Mouse (Mus musculus) spleen, adult 2 months (tissue): ENCODE measurements at regions not wholly inside any gene's neighbourhood (a gene's known extent, or its start where the extent isn't known, plus 50 kb on each side); places are given as distances from the start of the nearest gene placed in this dataset.

Experiments used
- CTCF ChIP-seq: fragments of 200-500 bp; IDR thresholded peaks from 2 replicates; pipeline ENCODE4 v1.5.1; 2011; ENCODE audit warnings: mild to moderate bottlenecking, inconsistent platforms; ENCODE audit not compliant: insufficient read depth, insufficient read length, insufficient replicate concordance; ENCODE audit errors: extremely low read depth
- POLR2A ChIP-seq: fragments of 200-500 bp; IDR thresholded peaks from 2 replicates; pipeline ENCODE4 v1.6.1; 2011; ENCODE audit warnings: low read depth, low read length, inconsistent platforms

- TF ChIP-seq CTCF (no peak), POLR2A (no peak)
Observed at GRCm38 (mm10) chr14:45079793-45080192, 91.8 kb downstream of the Ptger2 start.
